Mouse (Mus musculus) embryonic stem cell, embryonic (primary cell): ENCODE data around the gene Kif3a.

ENCODE experiments used
- CTCF ChIA-PET, 4 experiments: fragments of 300-600 bp in 2 of 4; fragments of 350-600 bp in 2 of 4; sonication (Branson Sonifier 250); formaldehyde crosslinking; loops; one replicate each; lab custom pipeline; 2022; ENCODE audit warnings: inconsistent platforms in 2 of 4; lab: Charles Lee
- POLR2A ChIA-PET, 4 experiments: fragments of 300-600 bp in 2 of 4; fragments of 350-600 bp in 2 of 4; sonication (Branson Sonifier 250); formaldehyde crosslinking; loops; one replicate each; lab custom pipeline; 2022; ENCODE audit warnings: antibody characterized with exemption in 4 of 4, inconsistent platforms in 1 of 4; lab: Charles Lee

The Kif3a gene

DNA sequence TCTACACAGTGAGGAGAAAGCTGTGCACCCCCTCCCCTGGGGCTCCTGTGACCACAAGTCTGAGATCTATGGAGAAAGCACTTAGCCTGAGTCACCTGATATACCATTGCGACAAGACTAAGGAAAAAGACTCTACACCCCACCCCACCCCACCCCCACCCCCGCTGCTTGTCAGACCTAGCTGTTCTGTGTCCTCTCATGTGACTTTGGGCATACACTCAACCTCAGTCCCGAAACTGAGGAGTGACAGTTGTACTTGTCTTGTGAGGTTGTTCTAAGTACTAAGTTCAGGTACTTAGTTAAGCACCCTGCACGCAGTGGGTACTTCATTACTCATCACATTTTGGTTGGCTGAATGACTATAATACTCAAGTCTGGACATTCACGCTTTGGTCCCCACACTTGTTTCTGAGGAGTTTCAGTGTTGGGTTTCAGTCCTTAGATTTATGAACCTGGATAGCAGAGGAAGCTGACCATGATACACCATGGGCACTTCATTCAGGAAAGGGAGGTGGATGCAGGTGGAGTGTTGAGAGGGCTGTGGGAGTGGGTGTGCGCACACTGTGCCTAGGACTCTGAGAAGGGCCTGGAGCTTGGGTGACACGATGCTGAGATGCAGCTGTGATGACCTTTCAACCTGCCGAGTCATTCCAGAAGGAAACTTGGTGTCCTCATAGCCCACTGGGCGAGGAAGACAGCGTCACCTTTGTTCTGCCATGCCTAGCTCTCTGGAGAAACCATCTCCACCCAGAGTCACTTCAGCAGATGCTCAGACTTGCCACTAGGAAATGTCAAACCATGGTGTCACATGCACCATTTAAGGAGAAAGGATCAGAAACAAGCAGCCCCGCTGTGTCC lies 54.6 kb downstream of the Kif3a start:
- CTCF ChIA-PET: interaction anchor here in 2 of 4 experiments (0.9 to 1.2 kb wide), 4 partner anchors 17 to 155 kb away, joined by 3 to 5 read pairs (median 4); no protein-coding TSS in a partner anchor
- POLR2A ChIA-PET: interaction anchor here in 1 of 4 experiments (1.1 kb wide), 1 partner anchor 85 kb away, joined by 3 read pairs; the partner anchor contains the start of gene Rad50

DNA sequence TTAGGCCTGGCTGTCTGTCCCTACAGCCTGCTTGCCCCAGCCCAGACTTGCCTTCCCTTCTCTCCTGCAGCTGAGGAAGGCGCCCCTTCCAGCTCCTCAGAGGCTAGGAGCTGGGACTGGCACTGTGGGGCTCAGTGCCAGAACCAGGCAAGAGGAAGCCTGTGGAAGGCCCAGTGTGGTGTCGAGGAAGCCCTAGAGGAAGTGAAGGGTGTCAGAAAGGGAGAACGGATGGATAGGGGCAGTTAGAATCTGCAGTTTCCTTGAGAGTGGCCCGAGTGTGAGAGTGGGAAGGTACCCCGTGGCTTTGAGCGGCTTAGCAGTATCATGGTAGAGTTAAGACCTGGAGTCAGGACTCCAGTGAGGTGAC lies 55.2 kb downstream of the Kif3a start:
- POLR2A ChIA-PET: interaction anchor here in 1 of 4 experiments (1.1 kb wide), 1 partner anchor 85 kb away, joined by 3 read pairs; the partner anchor contains the start of gene Rad50
- CTCF ChIA-PET: interaction anchor here in 2 of 4 experiments (0.9 to 1.8 kb wide), 5 partner anchors 17 to 156 kb away, joined by 3 to 5 read pairs (median 4); no protein-coding TSS in a partner anchor

DNA sequence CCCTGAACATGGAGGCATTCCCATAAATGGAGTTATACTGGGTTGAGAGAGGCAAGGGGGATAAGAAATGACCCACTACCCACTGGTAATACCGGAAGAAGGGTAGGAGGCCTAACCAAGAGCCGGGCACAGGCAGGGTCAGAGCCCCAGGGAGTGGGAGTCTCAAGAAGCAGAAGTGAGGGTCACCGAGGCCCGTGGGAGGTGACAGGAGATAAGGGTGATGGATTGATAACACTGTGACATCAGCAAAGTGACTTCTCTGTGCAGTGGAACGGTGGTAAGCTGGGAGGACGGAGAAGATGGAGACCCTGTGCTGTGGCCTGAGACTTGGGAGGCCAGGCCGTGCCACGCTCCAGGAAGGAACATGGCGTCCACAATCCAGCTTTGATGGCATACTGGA lies 56.4 kb downstream of the Kif3a start:
- CTCF ChIA-PET: interaction anchor here in 3 of 4 experiments (0.6 to 2.2 kb wide), 11 partner anchors 14 to 376 kb away, joined by 3 to 8 read pairs (median 4); partner anchors contain the start of gene Gm9837 (in 2 of the 3)
- POLR2A ChIA-PET: interaction anchor here in 1 of 4 experiments (0.6 to 0.7 kb wide), 3 partner anchors 12 to 14 kb away, joined by 3 to 8 read pairs (median 3); no protein-coding TSS in a partner anchor

DNA sequence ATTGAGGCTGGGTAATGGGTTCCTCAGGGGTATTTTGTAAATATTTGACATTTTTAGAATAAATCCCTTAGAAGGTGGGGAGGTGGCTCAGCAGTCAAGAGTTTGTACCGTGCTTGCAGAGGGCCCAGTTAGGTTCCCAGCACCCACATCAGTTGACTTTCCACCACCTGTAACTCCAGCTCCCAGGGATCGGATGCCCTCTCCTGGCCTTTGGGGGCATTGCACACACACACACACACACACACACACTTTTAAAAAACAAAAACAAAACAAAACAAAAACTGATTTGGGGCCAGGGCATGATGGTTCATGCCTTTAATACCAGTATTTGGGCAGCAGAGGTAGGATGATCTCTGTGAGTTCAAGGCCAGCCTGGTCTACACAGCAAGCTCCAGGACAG lies 56.9 kb downstream of the Kif3a start:
- ChIA-PET POLR2A (interaction anchor here in 1 of 4 experiments (0.6 to 0.7 kb wide), 3 partner anchors 11 to 14 kb away, joined by 3 to 8 read pairs (median 3); no protein-coding TSS in a partner anchor), CTCF (interaction anchor here in 3 of 4 experiments (0.5 to 2.2 kb wide), 13 partner anchors 12 to 377 kb away, joined by 3 to 8 read pairs (median 4); partner anchors contain the start of gene Gm9837 (in 2 of the 3))

DNA sequence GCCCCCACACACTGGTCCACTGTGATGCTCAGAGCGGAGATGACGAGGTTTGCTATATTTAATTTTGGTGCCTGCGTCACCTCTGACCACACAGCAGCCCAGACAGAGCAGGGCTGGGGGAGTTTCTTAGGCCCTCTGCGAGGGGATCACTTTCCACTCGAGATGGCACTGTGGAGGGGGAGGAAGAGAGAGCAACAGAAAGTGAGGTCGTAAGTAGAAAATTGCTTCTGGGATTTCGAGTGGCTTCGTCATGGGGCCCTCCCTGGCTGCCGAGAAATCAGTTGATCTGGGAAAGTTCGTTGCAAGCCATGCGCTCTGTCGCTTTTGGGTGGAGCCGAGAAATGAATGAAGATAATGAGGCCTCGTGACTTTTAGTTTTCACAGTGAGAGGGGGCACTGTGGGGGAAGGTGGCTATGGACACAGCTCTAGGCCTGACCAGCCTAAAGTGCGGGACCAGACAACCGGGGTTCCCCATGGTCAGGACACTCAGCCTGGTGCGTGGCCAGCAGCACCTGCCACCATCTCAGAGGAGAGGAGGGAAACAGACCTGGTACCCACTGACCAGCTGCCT lies 59.7 kb downstream of the Kif3a start:
- CTCF ChIA-PET: interaction anchor here (0.6 to 2.2 kb wide), 24 partner anchors 9 to 1552 kb away, joined by 3 to 22 read pairs (median 5); partner anchors contain the start of genes Gm9945 (in 2 of the 4), Sowaha (in 2 of the 4), Gm9837 (in 1 of the 4) and Kif3a (in 1 of the 4)
- POLR2A ChIA-PET: interaction anchor here in 3 of 4 experiments (0.6 to 1.9 kb wide), 3 partner anchors 80 to 487 kb away, joined by 3 to 8 read pairs (median 3); partner anchors contain the start of gene Rad50 (in 1 of the 3)

DNA sequence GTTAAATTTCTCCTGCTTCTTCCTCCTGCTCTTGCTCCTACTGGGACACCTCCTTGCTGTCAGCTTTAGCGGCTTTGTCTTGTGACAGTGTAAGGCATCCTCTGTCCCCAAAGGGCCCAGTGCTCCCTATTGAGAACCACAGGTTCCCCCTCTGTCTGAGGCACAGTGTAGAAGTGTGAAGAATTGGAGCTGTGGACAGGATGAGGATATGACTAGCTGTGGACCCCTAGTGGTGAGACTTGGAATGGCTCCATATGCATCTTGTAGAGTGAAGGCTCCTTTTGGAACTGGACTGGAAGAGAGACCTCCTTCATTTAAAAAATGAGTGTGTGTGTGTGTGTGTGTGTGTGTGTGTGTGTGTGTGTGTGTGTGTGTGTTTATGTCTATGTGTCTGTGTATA lies 60.7 kb downstream of the Kif3a start:
- POLR2A ChIA-PET: interaction anchor here in 3 of 4 experiments (0.6 to 1.9 kb wide), 7 partner anchors 16 to 327 kb away, joined by 3 to 8 read pairs (median 3); partner anchors contain the start of genes Hspa4 (in 1 of the 3) and Rad50 (in 1 of the 3)

DNA sequence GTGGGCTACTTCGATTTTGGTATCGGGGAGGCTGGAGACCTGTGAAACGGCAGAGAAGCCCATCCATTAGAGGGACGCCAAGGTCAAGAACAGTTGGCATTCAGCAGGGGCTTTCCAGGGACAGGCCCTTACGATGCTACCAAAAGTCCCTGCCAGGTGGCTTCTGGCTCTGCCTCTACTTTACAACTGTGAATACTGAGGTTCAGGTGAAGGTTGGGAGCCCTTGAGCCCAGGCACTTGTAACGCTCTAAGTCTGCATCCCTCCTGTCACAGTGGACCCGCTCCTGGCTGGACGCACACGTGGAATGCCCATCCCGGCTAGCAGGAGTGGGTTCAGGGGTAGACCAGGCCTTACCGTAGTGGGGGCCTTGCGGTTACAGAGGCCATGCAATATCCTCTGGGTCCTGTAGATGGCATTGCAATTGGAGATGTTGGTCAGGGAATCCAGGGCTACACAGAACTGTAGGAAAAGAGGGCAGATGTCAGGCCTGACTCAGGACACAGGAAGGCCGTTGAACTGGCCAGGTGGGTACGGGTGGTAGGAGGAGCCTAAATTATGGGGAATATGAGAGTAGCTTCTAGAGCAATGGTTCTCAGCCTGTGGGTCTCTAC lies 65.0 kb downstream of the Kif3a start:
- ChIA-PET POLR2A (interaction anchor here in 1 of 4 experiments (0.6 kb wide), 1 partner anchor 1774 kb away, joined by 6 read pairs; no protein-coding TSS in a partner anchor), CTCF (interaction anchor here in 1 of 4 experiments (1.5 kb wide), 1 partner anchor 105 kb away, joined by 3 read pairs; no protein-coding TSS in a partner anchor)

More for the DNA sequence above, 60.7 kb downstream of the Kif3a start:
- CTCF ChIA-PET: interaction anchor here (0.5 to 2.2 kb wide), 71 partner anchors 8 to 1986 kb away, joined by 3 to 22 read pairs (median 4); partner anchors contain the start of genes Gm9945 (in 2 of the 4), Sowaha (in 2 of the 4), Gm9837 (in 1 of the 4) and Kif3a (in 1 of the 4)

DNA sequence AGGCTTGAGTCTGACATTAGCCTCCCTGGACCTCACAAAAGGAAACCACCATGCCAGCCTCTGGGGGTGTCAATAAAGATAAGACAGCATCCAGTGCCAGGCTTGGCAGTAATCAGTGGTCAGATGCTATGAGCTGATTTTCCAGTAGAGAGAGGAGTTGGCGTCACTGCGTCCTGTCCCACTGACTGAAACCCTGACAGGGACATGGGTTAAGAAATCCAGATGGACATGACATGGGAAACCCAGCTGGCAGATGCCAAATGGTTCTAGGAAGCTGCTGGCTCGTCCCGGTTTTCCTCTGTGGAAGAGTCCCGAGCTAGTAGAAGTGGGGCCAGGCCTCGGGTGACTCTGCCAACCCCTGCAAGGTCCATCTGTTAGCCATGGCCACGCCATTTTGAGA lies 66.5 kb downstream of the Kif3a start:
- POLR2A ChIA-PET: interaction anchor here in 1 of 4 experiments (1.8 kb wide), 1 partner anchor 17 kb away, joined by 4 read pairs; no protein-coding TSS in a partner anchor
- CTCF ChIA-PET: interaction anchor here in 3 of 4 experiments (0.9 to 1.8 kb wide), 7 partner anchors 28 to 163 kb away, joined by 3 to 5 read pairs (median 3); partner anchors contain the start of gene Gm9837 (in 2 of the 3)

DNA sequence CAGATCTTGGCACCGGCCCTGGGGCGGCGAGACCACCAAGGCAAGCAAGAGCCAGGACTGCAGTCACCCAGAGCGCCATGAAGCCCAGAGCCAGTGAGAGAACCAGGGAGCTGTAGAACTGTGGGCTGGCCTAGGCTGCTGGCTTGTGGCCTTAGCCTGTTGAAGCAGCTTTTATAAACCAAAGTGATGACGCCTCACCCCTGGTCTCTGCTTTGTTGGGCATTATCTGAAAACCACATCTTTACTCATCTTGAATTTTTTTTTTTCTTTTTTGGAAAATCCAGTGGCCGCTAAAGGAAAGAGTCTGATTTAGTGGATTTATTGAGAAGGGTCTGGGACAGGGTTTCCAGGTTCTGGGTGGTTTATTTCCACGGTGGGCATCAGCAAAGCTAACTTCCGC lies 67.4 kb downstream of the Kif3a start, which contains the start of gene Il13:
Il13 (minus strand) TSS at position 147 of the 400 bp plus-strand sequence.
- ChIA-PET CTCF (interaction anchor here in 3 of 4 experiments (0.9 to 1.8 kb wide), 4 partner anchors 29 to 164 kb away, joined by 3 to 5 read pairs (median 4); partner anchors contain the start of gene Gm9837 (in 1 of the 3)), POLR2A (interaction anchor here in 1 of 4 experiments (1.8 kb wide), 1 partner anchor 16 kb away, joined by 4 read pairs; no protein-coding TSS in a partner anchor)

DNA sequence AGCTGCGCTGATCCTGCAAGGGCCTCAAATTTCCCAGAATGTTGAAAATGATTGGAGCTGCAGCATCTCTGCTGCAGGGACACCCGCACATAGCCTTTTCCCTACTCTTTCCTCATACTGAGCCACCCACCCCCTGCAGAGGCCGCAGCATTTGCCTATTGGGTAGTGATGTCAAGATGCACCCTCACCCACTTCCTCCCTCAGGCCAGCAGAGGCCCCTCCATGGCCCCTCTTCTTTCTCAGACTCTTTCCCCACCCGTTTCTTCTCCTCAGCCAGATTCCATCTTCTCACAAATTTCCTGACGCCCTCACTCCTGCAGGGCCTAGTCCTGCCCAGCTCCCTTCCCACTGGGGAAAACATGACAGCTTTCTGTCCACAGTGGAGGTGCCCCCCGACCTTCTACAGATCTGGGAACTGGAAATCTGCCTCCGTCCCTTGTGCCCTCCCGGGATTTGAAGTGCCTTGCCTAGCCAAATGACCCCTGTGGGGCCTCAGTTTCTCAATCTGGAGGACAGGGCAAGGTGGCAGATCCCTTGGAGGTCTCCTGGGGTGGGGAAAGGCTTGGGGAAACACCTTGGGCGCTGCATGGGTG lies 68.5 kb downstream of the Kif3a start:
- ChIA-PET POLR2A (interaction anchor here in 2 of 4 experiments (0.5 to 0.6 kb wide), 2 partner anchors 12 to 170 kb away, joined by 3 read pairs; no protein-coding TSS in a partner anchor), CTCF (interaction anchor here in 3 of 4 experiments (0.6 to 1.9 kb wide), 3 partner anchors 8 to 165 kb away, joined by 3 to 9 read pairs (median 4); partner anchors contain the start of gene Gm9837 (in 1 of the 3))

DNA sequence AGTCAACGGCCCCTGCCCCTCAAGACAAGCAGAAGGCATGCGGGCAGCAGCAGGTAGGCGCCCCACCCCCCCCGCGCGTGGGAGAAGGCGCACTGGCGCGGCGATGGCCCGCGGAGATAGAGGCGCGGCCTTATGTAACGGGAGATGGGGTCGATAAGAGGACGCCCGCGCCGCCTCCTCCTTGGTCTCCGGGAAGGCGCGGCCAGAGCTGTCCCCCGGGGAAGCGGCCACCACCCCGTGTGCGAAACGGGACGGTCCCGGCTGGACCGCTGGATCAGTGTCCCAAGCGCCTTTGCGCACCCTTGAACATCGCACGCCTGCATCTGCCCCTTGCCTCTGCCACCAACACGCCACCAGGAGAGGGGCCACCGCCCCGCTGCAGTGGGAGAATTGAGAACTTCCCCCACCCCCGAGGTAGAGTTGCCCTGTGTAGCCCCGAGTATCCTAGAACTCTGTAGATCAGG lies 69.0 kb downstream of the Kif3a start:
- CTCF ChIA-PET: interaction anchor here in 3 of 4 experiments (0.6 to 2.4 kb wide), 8 partner anchors 9 to 1847 kb away, joined by 3 to 10 read pairs (median 4); no protein-coding TSS in a partner anchor
- POLR2A ChIA-PET: interaction anchor here in 3 of 4 experiments (0.6 to 1.4 kb wide), 3 partner anchors 10 to 71 kb away, joined by 3 to 4 read pairs (median 3); partner anchors contain the start of gene Rad50 (in 1 of the 3)

DNA sequence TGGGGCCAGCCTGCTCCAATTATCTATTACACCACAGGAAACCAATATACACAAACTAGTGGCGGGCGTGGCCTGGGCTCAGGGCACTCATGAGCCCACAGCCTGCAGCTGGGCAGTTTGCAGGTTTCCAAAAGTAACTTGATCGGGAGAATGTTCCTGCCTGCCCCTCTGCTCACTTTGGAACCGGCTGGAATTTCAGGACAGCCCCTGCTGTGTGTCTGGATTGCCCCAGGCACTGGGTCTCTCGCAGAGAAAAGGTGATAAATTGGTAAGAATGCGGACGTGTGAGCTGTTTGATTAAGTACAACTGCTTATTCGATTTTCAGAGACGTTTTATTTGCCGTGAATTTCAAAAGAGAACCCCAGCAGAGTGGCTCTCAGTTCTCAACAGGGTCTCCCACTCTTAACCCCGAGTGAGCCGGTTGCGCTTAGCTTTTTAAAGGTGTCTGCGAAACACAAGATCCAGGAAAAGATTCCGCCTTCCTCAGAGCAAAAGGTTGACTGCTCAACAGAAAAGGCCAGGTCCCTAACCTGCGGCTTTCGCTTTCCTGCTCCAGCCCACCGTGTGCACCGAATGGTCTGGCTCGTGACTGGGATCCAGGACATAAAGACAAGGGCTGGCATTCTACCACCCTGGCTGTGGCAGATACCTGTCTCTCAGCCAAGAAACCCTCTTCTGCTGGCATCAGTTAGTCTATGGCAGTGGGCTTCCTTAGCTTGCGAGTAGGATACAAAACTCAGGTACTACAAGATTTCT lies 70.0 kb downstream of the Kif3a start:
- ChIA-PET POLR2A (interaction anchor here in 3 of 4 experiments (0.5 to 1.6 kb wide), 11 partner anchors 9 to 1346 kb away, joined by 3 to 8 read pairs (median 4); partner anchors contain the start of genes Irf1 (in 1 of the 3) and Rad50 (in 1 of the 3)), CTCF (interaction anchor here (0.6 to 2.4 kb wide), 13 partner anchors 9 to 1846 kb away, joined by 3 to 10 read pairs (median 5); no protein-coding TSS in a partner anchor)

DNA sequence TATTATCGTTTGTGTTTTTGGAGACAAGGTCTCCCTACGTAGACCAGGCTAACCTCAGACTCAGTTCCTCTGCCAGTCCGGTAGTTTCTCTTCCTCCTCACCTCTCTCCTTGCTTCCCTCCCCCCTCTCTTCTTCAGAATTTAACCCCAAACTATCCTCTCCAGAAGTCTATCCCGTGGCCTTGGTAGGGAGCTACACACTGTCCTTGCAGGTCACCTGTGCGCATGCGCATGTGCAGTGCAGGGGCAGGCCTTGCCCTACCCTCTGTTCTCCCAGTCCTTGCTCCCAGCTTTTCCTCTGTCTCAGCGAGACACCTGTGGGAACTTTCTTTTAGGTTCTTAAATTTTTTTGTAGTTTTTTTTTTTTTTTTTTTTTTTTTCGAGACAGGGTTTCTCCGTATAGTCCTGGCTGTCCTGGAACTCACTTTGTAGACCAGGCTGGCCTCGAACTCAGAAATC lies 70.7 kb downstream of the Kif3a start:
- ChIA-PET POLR2A (interaction anchor here in 3 of 4 experiments (0.7 to 1.6 kb wide), 9 partner anchors 9 to 1347 kb away, joined by 3 to 8 read pairs (median 4); partner anchors contain the start of gene Irf1 (in 1 of the 3)), CTCF (interaction anchor here in 3 of 4 experiments (0.7 to 2.4 kb wide), 7 partner anchors 10 to 379 kb away, joined by 3 to 10 read pairs (median 5); no protein-coding TSS in a partner anchor)

DNA sequence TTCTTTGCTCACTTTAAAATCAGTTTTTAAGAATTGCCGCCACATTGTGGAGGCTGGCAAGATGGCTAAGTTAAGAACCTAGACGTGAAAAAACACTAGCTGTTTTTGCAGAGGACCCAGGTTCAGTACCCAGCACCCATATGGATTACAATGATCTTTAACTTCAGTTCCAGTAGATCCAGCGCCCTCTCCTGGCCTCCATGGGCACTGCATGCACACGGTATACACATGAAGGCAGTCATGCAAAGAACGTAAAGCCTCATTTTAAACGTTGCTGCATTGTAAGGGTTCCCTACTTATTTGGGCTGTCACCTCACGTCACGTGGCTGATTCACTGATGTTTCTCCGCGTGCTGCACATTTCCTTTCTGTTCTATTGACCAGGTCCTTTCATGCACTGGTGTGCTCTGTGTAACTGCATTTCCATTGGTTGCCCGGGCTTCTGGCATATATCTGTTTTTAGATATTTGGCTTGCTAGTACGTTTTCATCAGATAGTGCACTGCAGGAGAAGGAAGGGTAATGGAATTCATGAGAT lies 75.6 kb downstream of the Kif3a start:
- ChIA-PET CTCF (interaction anchor here in 1 of 4 experiments (0.6 kb wide), 2 partner anchors 53 to 92 kb away, joined by 3 to 4 read pairs; no protein-coding TSS in a partner anchor), POLR2A (no interaction called here)

DNA sequence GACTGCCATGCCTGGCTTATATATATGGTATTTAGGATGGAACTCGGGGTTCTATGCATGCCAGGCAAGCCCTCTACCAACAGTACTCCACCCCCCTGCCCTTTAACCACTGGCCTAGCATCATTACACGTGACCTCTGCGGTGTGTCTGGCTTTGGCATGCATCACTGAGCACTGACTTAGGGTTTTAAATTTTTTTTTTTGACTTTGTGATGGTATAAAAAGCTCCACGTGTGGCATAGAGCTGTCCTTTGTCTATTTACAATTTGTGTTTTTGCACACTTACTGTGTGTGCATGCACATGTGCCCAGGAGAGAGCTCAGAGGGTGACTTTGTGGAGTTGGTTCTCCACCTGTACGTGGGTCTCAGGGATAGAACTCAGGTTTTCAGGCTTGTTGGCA lies 76.8 kb downstream of the Kif3a start:
- POLR2A ChIA-PET: interaction anchor here in 2 of 4 experiments (0.6 to 1.2 kb wide), 2 partner anchors 16 to 174 kb away, joined by 4 to 6 read pairs; partner anchors contain the start of gene Gm9837 (in 1 of the 2)
- CTCF ChIA-PET: no interaction called here
